Mouse (Mus musculus) spleen, adult 2 months (tissue): ENCODE data around the gene Tada2a.

Experiments
- CTCF ChIP-seq: fragments of 200-500 bp; IDR thresholded peaks from 2 replicates; pipeline ENCODE4 v1.5.1; 2011; ENCODE audit warnings: mild to moderate bottlenecking, inconsistent platforms; ENCODE audit not compliant: insufficient read depth, insufficient read length, insufficient replicate concordance; ENCODE audit errors: extremely low read depth
- POLR2A ChIP-seq: fragments of 200-500 bp; IDR thresholded peaks from 2 replicates; pipeline ENCODE4 v1.6.1; 2011; ENCODE audit warnings: low read depth, low read length, inconsistent platforms

GRCm38 (mm10) chr11:84067720-84068190, 61.6 kb downstream of the Tada2a start:
- TF ChIP-seq CTCF (no peak), POLR2A (no peak)
